Mouse (Mus musculus) thymus, adult 2 months (tissue): ENCODE measurements around the gene Gm20388.

Experiments
- CTCF ChIP-seq: fragments of 200-500 bp; IDR thresholded peaks from 2 replicates; pipeline ENCODE4 v1.5.1; 2012; ENCODE audit warnings: mild to moderate bottlenecking, control low read depth, low read length, moderate library complexity, borderline replicate concordance; ENCODE audit not compliant: control insufficient read depth, poor library complexity, insufficient read depth; ENCODE audit errors: extremely low read depth
- POLR2A ChIP-seq: fragments of 200-500 bp; IDR thresholded peaks from 2 replicates; pipeline ENCODE4 v1.6.1; 2012; ENCODE audit warnings: mild to moderate bottlenecking, low read length, control low read depth, moderate library complexity; ENCODE audit not compliant: control insufficient read depth, poor library complexity, insufficient read depth; ENCODE audit errors: extremely low read depth

- no peak for TF ChIP-seq POLR2A
- TF ChIP-seq CTCF: no peak
Measured at GRCm38 (mm10) chr8:123292785-123293184, 3382.1 kb downstream of the Gm20388 start.
